Mouse (Mus musculus) myocyte (in vitro differentiated cells): ENCODE measurements around the gene Adamts18.

Experiments
- E2F4 ChIP-seq: IDR thresholded peaks from one replicate; pipeline ENCODE4 v1.6.1; 2011; ENCODE audit warnings: mild to moderate bottlenecking, control low read depth, moderate library complexity; ENCODE audit not compliant: insufficient read depth
- MAX ChIP-seq: IDR thresholded peaks from one replicate; pipeline ENCODE4 v1.6.1; 2011; ENCODE audit warnings: low read depth, mild to moderate bottlenecking, control low read depth
- MYOD1 ChIP-seq, 3 experiments: IDR thresholded peaks; one replicate each; pipeline ENCODE4 v1.6.1; 2011; ENCODE audit warnings: control low read depth in 2 of 3, low read depth in 2 of 3, mild to moderate bottlenecking in 2 of 3, moderate library complexity in 1 of 3; ENCODE audit not compliant: insufficient read length in 2 of 3, control insufficient read depth in 1 of 3
- MYOG ChIP-seq, 3 experiments: IDR thresholded peaks; one replicate each; pipeline ENCODE4 v1.6.1; 2011; ENCODE audit warnings: control low read depth in 2 of 3, low read depth in 2 of 3, mild to moderate bottlenecking in 2 of 3; ENCODE audit not compliant: insufficient read length in 2 of 3, control insufficient read depth in 1 of 3, insufficient read depth in 1 of 3
- POLR2A ChIP-seq: IDR thresholded peaks from one replicate; pipeline ENCODE4 v1.6.1; 2011; ENCODE audit warnings: low read depth, mild to moderate bottlenecking, control low read depth, moderate library complexity; ENCODE audit not compliant: insufficient read length
- POLR2AphosphoS2 ChIP-seq: IDR thresholded peaks from one replicate; pipeline ENCODE4 v1.6.1; 2011; ENCODE audit warnings: low read depth, control low read depth; ENCODE audit not compliant: insufficient read length
- REST ChIP-seq: IDR thresholded peaks from one replicate; pipeline ENCODE4 v1.6.1; 2011; ENCODE audit warnings: mild to moderate bottlenecking, control low read depth, moderate library complexity; ENCODE audit not compliant: insufficient read depth, insufficient read length
- TCF12 ChIP-seq: IDR thresholded peaks from one replicate; pipeline ENCODE4 v1.6.1; 2011; ENCODE audit warnings: mild to moderate bottlenecking, control low read depth; ENCODE audit not compliant: poor library complexity, insufficient read depth, severe bottlenecking
- USF1 ChIP-seq: IDR thresholded peaks from one replicate; pipeline ENCODE4 v1.6.1; 2011; ENCODE audit warnings: low read depth, mild to moderate bottlenecking, control low read depth, moderate library complexity

DNA sequence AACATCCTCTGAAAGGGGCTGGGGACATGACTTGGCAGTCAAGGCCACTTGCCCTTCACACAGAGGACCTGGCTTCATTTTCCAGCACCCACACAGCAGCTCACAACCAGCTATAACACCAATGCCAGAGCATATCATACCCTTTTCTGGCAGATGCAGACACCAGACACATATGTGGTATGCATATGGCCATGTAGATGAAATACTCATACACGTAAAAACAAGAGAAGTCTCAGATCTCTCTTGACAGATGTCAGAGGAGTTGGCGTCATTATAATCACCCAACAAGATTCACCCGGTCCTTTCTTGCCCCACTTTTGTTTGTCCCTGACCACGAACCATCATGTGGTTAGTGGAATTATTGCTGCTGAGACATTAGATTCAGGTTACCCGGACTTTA is 47.0 kb downstream of the Adamts18 start:
- TF ChIP-seq MYOG (IDR thresholded peaks at IDR 0.05; ENCODE audit: control insufficient read depth in 1 of 3, insufficient read depth in 1 of 3, insufficient read length in 2 of 3, low read depth in 2 of 3) (no peak), POLR2A (no peak), POLR2AphosphoS2 (no peak), USF1 (no peak), REST (no peak), MAX (no peak), E2F4 (no peak), TCF12 (no peak), MYOD1 (IDR thresholded peaks at IDR 0.05; ENCODE audit: control insufficient read depth in 1 of 3, insufficient read length in 2 of 3, low read depth in 2 of 3) (no peak)
